Mouse (Mus musculus) lung, adult 2 months (tissue): ENCODE results near the gene Ankrd37. TPM values are rescaled to one million over a fixed set of nuclear protein-coding genes. Genes with fewer than 3 reads are reported as not detected.
A peak's percentile ranks its signal among the peaks of the same experiment; 100 is the strongest.

ENCODE experiments used
- DNase-seq: peaks from one replicate; pipeline ENCODE4 v3.0.0; 2022
- H3K4me1 ChIP-seq: fragments of 200-500 bp; 2 replicates; pipeline ENCODE4 v1.6.1; 2011; ENCODE audit warnings: low read length; ENCODE audit not compliant: control insufficient read depth, insufficient read depth
- H3K4me3 ChIP-seq: fragments of 200-500 bp; replicated peaks from 2 replicates; pipeline ENCODE3; 2011; ENCODE audit warnings: low read depth, mild to moderate bottlenecking, control low read depth, low read length; ENCODE audit errors: extremely low read depth
- CTCF ChIP-seq: fragments of 200-500 bp; IDR thresholded peaks from 2 replicates; pipeline ENCODE4 v1.5.1; 2011; ENCODE audit warnings: mild to moderate bottlenecking, low read length, control low read depth; ENCODE audit not compliant: insufficient read depth
- POLR2A ChIP-seq: fragments of 200-500 bp; IDR thresholded peaks from 2 replicates; pipeline ENCODE4 v1.6.1; 2011; ENCODE audit warnings: low read depth, mild to moderate bottlenecking, control low read depth, low read length, borderline replicate concordance; ENCODE audit errors: extremely low read depth
- WGBS: fragments of 180-500 bp; shearing (Covaris S2); methylation state at CpG from one replicate; pipeline ENCODE4 v1.1.7; 2018; 5-methylcytosine and 5-hydroxymethylcytosine counted together
- polyA plus RNA-seq: library from polyadenylated mRNA; depleted of rRNA; stranded (reverse); fragments of >200 nt; gene quantifications from 2 replicates; pipeline ENCODE4 v1.2.3, GENCODE M21; 2012; rRNA removed

Gene Ankrd37
- 2.6 and 3.9 TPM in 2 replicates for polyA plus RNA-seq

- DNase-seq: no peak
Measured at GRCm38 (mm10) chr8:46005596-46005995, at the start of gene Ankrd37. Ankrd37 (minus strand) TSS chr8:46005707.

GRCm38 (mm10) chr8:46040260-46040659 lies 34.8 kb upstream of the Ankrd37 start:
- DNase-seq: no peak
- no peak for TF ChIP-seq POLR2A
- TF ChIP-seq CTCF: no peak
- WGBS: 63% methylated on average over 13 of the region's 13 CpGs

More at GRCm38 (mm10) chr8:46005596-46005995, at the start of gene Ankrd37:
- 50% methylated on average over 4 of the region's 4 CpGs for WGBS
- no peak within 1 kb of the TSS for H3K4me3 ChIP-seq
- H3K4me1 ChIP-seq: peaks cover 2% of the 10 kb centered on the region; the same call in 1 of the 2 replicates
- no peak for TF ChIP-seq CTCF
- TF ChIP-seq POLR2A: no peak

GRCm38 (mm10) chr8:46039666-46040065 lies 34.2 kb upstream of the Ankrd37 start:
- TF ChIP-seq CTCF: no peak
- TF ChIP-seq POLR2A: no peak
- no peaks in the 10 kb centered on the region for H3K4me1 ChIP-seq
- no peak for DNase-seq
- H3K4me3 ChIP-seq: no peak overlapping the region
- 19% methylated on average over 1 of the region's 1 CpGs for WGBS

More at GRCm38 (mm10) chr8:46040260-46040659, 34.8 kb upstream of the Ankrd37 start:
- Histone ChIP-seq H3K4me1 (no peaks in the 10 kb centered on the region), H3K4me3 (no peak overlapping the region)

GRCm38 (mm10) chr8:46036217-46036616 lies 30.7 kb upstream of the Ankrd37 start:
- Histone ChIP-seq H3K4me3 (no peak overlapping the region), H3K4me1 (no peaks in the 10 kb centered on the region)
- 78% methylated on average over 11 of the region's 11 CpGs for WGBS
- no peak for TF ChIP-seq POLR2A
- TF ChIP-seq CTCF: no peak
- DNase-seq: no peak

GRCm38 (mm10) chr8:46024392-46024791 lies 18.9 kb upstream of the Ankrd37 start:
- 44% methylated on average over 4 of the region's 4 CpGs for WGBS
- Histone ChIP-seq H3K4me3 (no peak overlapping the region), H3K4me1 (no peaks in the 10 kb centered on the region; the same call in 1 of the 2 replicates)
- no peak for DNase-seq
- TF ChIP-seq CTCF (no peak), POLR2A (no peak)

GRCm38 (mm10) chr8:46022758-46023157 lies 17.3 kb upstream of the Ankrd37 start:
- no peak for TF ChIP-seq POLR2A
- no peak for TF ChIP-seq CTCF
- 80% methylated on average over 9 of the region's 9 CpGs for whole genome bisulfite sequencing
- DNase-seq: no peak
- Histone ChIP-seq H3K4me3 (no peak overlapping the region), H3K4me1 (no peaks in the 10 kb centered on the region; the same call in 1 of the 2 replicates)

GRCm38 (mm10) chr8:46022203-46022602 lies 16.7 kb upstream of the Ankrd37 start:
- no peak for TF ChIP-seq POLR2A
- no peak for TF ChIP-seq CTCF
- WGBS: 55% methylated on average over 9 of the region's 9 CpGs
- Histone ChIP-seq H3K4me3 (no peak overlapping the region), H3K4me1 (no peaks in the 10 kb centered on the region; the same call in 1 of the 2 replicates)
- no peak for DNase-seq

GRCm38 (mm10) chr8:46010746-46011680 lies 5.5 kb upstream of the Ankrd37 start:
- TF ChIP-seq CTCF (peak; percentile 62), POLR2A (no peak)
- DNase-seq: peak; percentile 22
- Histone ChIP-seq H3K4me3 (no peak overlapping the region), H3K4me1 (peaks cover 5% of the 10 kb centered on the region)
- 17% methylated on average over 17 of the region's 17 CpGs for WGBS

GRCm38 (mm10) chr8:46010306-46010705 lies 4.8 kb upstream of the Ankrd37 start:
- no peak for DNase-seq
- Histone ChIP-seq H3K4me1 (peaks cover 5% of the 10 kb centered on the region), H3K4me3 (no peak overlapping the region)
- 66% methylated on average over 2 of the region's 2 CpGs for WGBS
- TF ChIP-seq POLR2A (no peak), CTCF (no peak)
